Mouse (Mus musculus): ENCODE measurements around the gene Lhfp.

- TF ChIP-seq POLR2A (IDR thresholded peaks at IDR 0.05; ENCODE audit: low read depth, low read length) (no peak), CTCF (IDR thresholded peaks at IDR 0.05; ENCODE audit: borderline replicate concordance, insufficient read depth, low read length) (no peak)
Observed at GRCm38 (mm10) chr3:53207225-53207528, 165.8 kb downstream of the Lhfp start.
